Mouse (Mus musculus): ENCODE data around the gene Cbfa2t3. TPM values are rescaled to one million over a fixed set of nuclear protein-coding genes. Genes with fewer than 3 reads are reported as not detected.

The Cbfa2t3 gene
- polyA plus RNA-seq, 1 experiment from 2014 or later: 4.8 TPM

GRCm38 (mm10) chr8:122702301-122702941, 3.5 kb upstream of the Cbfa2t3 start:
- no peak overlapping the region for H3K4me3 ChIP-seq
- H3K27me3 ChIP-seq (replicated peaks): peaks cover 66% of the 10 kb centered on the region
- peaks cover 40% of the 10 kb centered on the region for H3K4me1 ChIP-seq
- H3K36me3 ChIP-seq: no peaks in the 10 kb centered on the region
- 40% methylated on average over 10 of the region's 10 CpGs for WGBS
- no peak overlapping the region for H3K27ac ChIP-seq (replicated peaks)
- ATAC-seq (ENCODE audit: extremely low read depth, insufficient number of reproducible peaks, low FRiP score, low TSS enrichment): no peak
- no peak overlapping the region for H3K4me2 ChIP-seq
- no peak overlapping the region for H3K9ac ChIP-seq
- H3K9me3 ChIP-seq: no peaks in the 10 kb centered on the region

GRCm38 (mm10) chr8:122701441-122702185, 2.7 kb upstream of the Cbfa2t3 start:
- 79% methylated on average over 12 of the region's 12 CpGs for WGBS
- H3K4me1 ChIP-seq: peaks cover 40% of the 10 kb centered on the region
- H3K9me3 ChIP-seq: no peaks in the 10 kb centered on the region
- H3K9ac ChIP-seq: no peak overlapping the region
- no peak overlapping the region for H3K27ac ChIP-seq (replicated peaks)
- no peak overlapping the region for H3K4me2 ChIP-seq
- no peaks in the 10 kb centered on the region for H3K36me3 ChIP-seq
- peaks cover 64% of the 10 kb centered on the region for H3K27me3 ChIP-seq (replicated peaks)
- no peak overlapping the region for H3K4me3 ChIP-seq
- ATAC-seq (ENCODE audit: extremely low read depth, insufficient number of reproducible peaks, low FRiP score, low TSS enrichment): no peak

GRCm38 (mm10) chr8:122700628-122701027, 1.7 kb upstream of the Cbfa2t3 start:
- Histone ChIP-seq H3K27me3 (replicated peaks) (peaks cover 63% of the 10 kb centered on the region), H3K4me2 (0 out of 2 replicates have a peak overlapping the region, but pooled peaks have one; percentile 2), H3K4me1 (peaks cover 34% of the 10 kb centered on the region), H3K4me3 (no peak overlapping the region), H3K9ac (0 out of 2 replicates have a peak overlapping the region, but pooled peaks have one; percentile 16), H3K27ac (replicated peaks) (no peak overlapping the region), H3K36me3 (no peaks in the 10 kb centered on the region), H3K9me3 (no peaks in the 10 kb centered on the region)
- 29% methylated on average over 13 of the region's 13 CpGs for WGBS
- no peak for ATAC-seq (ENCODE audit: extremely low read depth, insufficient number of reproducible peaks, low FRiP score, low TSS enrichment)

- Histone ChIP-seq H3K9ac (peak overlapping the region; percentile 67), H3K4me2 (peak overlapping the region; percentile 62), H3K4me3 (peak overlapping the region; percentile 44), H3K4me1 (peaks cover 41% of the 10 kb centered on the region), H3K9me3 (no peaks in the 10 kb centered on the region), H3K27ac (replicated peaks) (peak overlapping the region; percentile 61), H3K36me3 (no peaks in the 10 kb centered on the region), H3K27me3 (replicated peaks) (peaks cover 55% of the 10 kb centered on the region)
- no peak for ATAC-seq (ENCODE audit: extremely low read depth, insufficient number of reproducible peaks, low FRiP score, low TSS enrichment)
- 77% methylated on average over 5 of the region's 5 CpGs for WGBS
Measured at GRCm38 (mm10) chr8:122698254-122698768, 598 bp downstream of the Cbfa2t3 start.

- Histone ChIP-seq H3K9me3 (no peaks in the 10 kb centered on the region), H3K27ac (replicated peaks) (no peak overlapping the region), H3K36me3 (no peaks in the 10 kb centered on the region), H3K4me3 (peak overlapping the region; percentile 44), H3K27me3 (replicated peaks) (peaks cover 52% of the 10 kb centered on the region), H3K4me1 (peaks cover 47% of the 10 kb centered on the region), H3K9ac (peak overlapping the region; percentile 67; the same call in 1 of the 2 replicates), H3K4me2 (peak overlapping the region; percentile 62)
- WGBS: 69% methylated on average over 6 of the region's 6 CpGs
- no peak for ATAC-seq (ENCODE audit: extremely low read depth, insufficient number of reproducible peaks, low FRiP score, low TSS enrichment)
Measured at GRCm38 (mm10) chr8:122697586-122697985, 1.3 kb downstream of the Cbfa2t3 start.

- Histone ChIP-seq H3K36me3 (no peaks in the 10 kb centered on the region), H3K9ac (peak overlapping the region; percentile 67), H3K4me2 (peak overlapping the region; percentile 62), H3K9me3 (no peaks in the 10 kb centered on the region), H3K4me1 (peaks cover 44% of the 10 kb centered on the region), H3K27me3 (replicated peaks) (peaks cover 50% of the 10 kb centered on the region), H3K27ac (replicated peaks) (no peak overlapping the region), H3K4me3 (peak overlapping the region; percentile 44)
- 65% methylated on average over 3 of the region's 3 CpGs for WGBS
- no peak for ATAC-seq (ENCODE audit: extremely low read depth, insufficient number of reproducible peaks, low FRiP score, low TSS enrichment)
Measured at GRCm38 (mm10) chr8:122697181-122697581, 1.7 kb downstream of the Cbfa2t3 start.

- no peak overlapping the region for H3K27ac ChIP-seq (replicated peaks)
- no peaks in the 10 kb centered on the region for H3K36me3 ChIP-seq
- WGBS: 60% methylated on average over 7 of the region's 7 CpGs
- H3K4me1 ChIP-seq: peaks cover 43% of the 10 kb centered on the region
- H3K4me2 ChIP-seq: peak overlapping the region; percentile 62
- H3K9ac ChIP-seq: no peak overlapping the region
- H3K9me3 ChIP-seq: no peaks in the 10 kb centered on the region
- no peak overlapping the region for H3K4me3 ChIP-seq
- no peak for ATAC-seq (ENCODE audit: extremely low read depth, insufficient number of reproducible peaks, low FRiP score, low TSS enrichment)
- peaks cover 47% of the 10 kb centered on the region for H3K27me3 ChIP-seq (replicated peaks)
Measured at GRCm38 (mm10) chr8:122695438-122696042, 3.4 kb downstream of the Cbfa2t3 start.

- H3K9me3 ChIP-seq: no peaks in the 10 kb centered on the region
- no peaks in the 10 kb centered on the region for H3K36me3 ChIP-seq
- no peak for ATAC-seq (ENCODE audit: extremely low read depth, insufficient number of reproducible peaks, low FRiP score, low TSS enrichment)
- H3K27me3 ChIP-seq (replicated peaks): peaks cover 50% of the 10 kb centered on the region
- no peak overlapping the region for H3K4me3 ChIP-seq
- peaks cover 27% of the 10 kb centered on the region for H3K4me1 ChIP-seq
- 70% methylated on average over 8 of the region's 8 CpGs for WGBS
- H3K27ac ChIP-seq (replicated peaks): no peak overlapping the region
- no peak overlapping the region for H3K4me2 ChIP-seq
- H3K9ac ChIP-seq: no peak overlapping the region
Measured at GRCm38 (mm10) chr8:122692152-122692551, 6.8 kb downstream of the Cbfa2t3 start.

GRCm38 (mm10) chr8:122691018-122691417, 7.9 kb downstream of the Cbfa2t3 start:
- H3K9ac ChIP-seq: no peak overlapping the region
- ATAC-seq (ENCODE audit: extremely low read depth, insufficient number of reproducible peaks, low FRiP score, low TSS enrichment): no peak
- H3K27me3 ChIP-seq (replicated peaks): peaks cover 55% of the 10 kb centered on the region
- WGBS: 80% methylated on average over 6 of the region's 6 CpGs
- no peaks in the 10 kb centered on the region for H3K9me3 ChIP-seq
- no peak overlapping the region for H3K27ac ChIP-seq (replicated peaks)
- no peaks in the 10 kb centered on the region for H3K36me3 ChIP-seq
- H3K4me2 ChIP-seq: no peak overlapping the region
- H3K4me1 ChIP-seq: peaks cover 27% of the 10 kb centered on the region
- no peak overlapping the region for H3K4me3 ChIP-seq

GRCm38 (mm10) chr8:122689315-122689714, 9.6 kb downstream of the Cbfa2t3 start:
- WGBS: 84% methylated on average over 1 of the region's 1 CpGs
- Histone ChIP-seq H3K27me3 (replicated peaks) (peaks cover 65% of the 10 kb centered on the region), H3K4me1 (peaks cover 27% of the 10 kb centered on the region), H3K9me3 (no peaks in the 10 kb centered on the region), H3K36me3 (no peaks in the 10 kb centered on the region), H3K4me2 (no peak overlapping the region), H3K27ac (replicated peaks) (no peak overlapping the region), H3K9ac (no peak overlapping the region), H3K4me3 (no peak overlapping the region)
- ATAC-seq (ENCODE audit: extremely low read depth, insufficient number of reproducible peaks, low FRiP score, low TSS enrichment): no peak

GRCm38 (mm10) chr8:122686879-122687278, 12.0 kb downstream of the Cbfa2t3 start:
- no peak for ATAC-seq (ENCODE audit: extremely low read depth, insufficient number of reproducible peaks, low FRiP score, low TSS enrichment)
- no peaks in the 10 kb centered on the region for H3K9me3 ChIP-seq
- H3K4me1 ChIP-seq: peaks cover 9% of the 10 kb centered on the region; the same call in 1 of the 2 replicates
- no peak overlapping the region for H3K4me2 ChIP-seq
- no peak overlapping the region for H3K9ac ChIP-seq
- peaks cover 77% of the 10 kb centered on the region for H3K27me3 ChIP-seq (replicated peaks)
- no peak overlapping the region for H3K4me3 ChIP-seq
- H3K27ac ChIP-seq (replicated peaks): no peak overlapping the region
- H3K36me3 ChIP-seq: no peaks in the 10 kb centered on the region
- 78% methylated on average over 9 of the region's 9 CpGs for WGBS
